Mouse (Mus musculus) cerebellum, adult 2 months (tissue): ENCODE measurements around the gene Galnt6. TPM values are rescaled to one million over a fixed set of nuclear protein-coding genes. Genes with fewer than 3 reads are reported as not detected.

ENCODE experiments used
- DNase-seq, 2 experiments: peaks; one replicate each; pipeline ENCODE4 v3.0.0; 2021
- H3K27ac ChIP-seq: fragments of 200-500 bp; 2 replicates; pipeline ENCODE4 v1.5.1; 2012; ENCODE audit warnings: low read length, control low read depth, inconsistent platforms; ENCODE audit not compliant: insufficient read depth
- H3K27me3 ChIP-seq: fragments of 200-500 bp; 2 replicates; pipeline ENCODE4 v1.6.1; 2012; ENCODE audit warnings: inconsistent platforms, mild to moderate bottlenecking, low read length, moderate library complexity; ENCODE audit not compliant: control insufficient read depth, insufficient read depth
- H3K4me1 ChIP-seq: fragments of 200-500 bp; 2 replicates; pipeline ENCODE4 v1.6.1; 2011; ENCODE audit warnings: low read length; ENCODE audit not compliant: control insufficient read depth, insufficient read depth
- H3K4me3 ChIP-seq: fragments of 200-500 bp; replicated peaks from 2 replicates; pipeline ENCODE3; 2011; ENCODE audit warnings: mild to moderate bottlenecking, low read depth, low read length, control low read depth; ENCODE audit not compliant: insufficient read depth
- CTCF ChIP-seq: fragments of 200-500 bp; IDR thresholded peaks from 2 replicates; pipeline ENCODE4 v1.5.1; 2011; ENCODE audit warnings: low read depth, mild to moderate bottlenecking, control low read depth, low read length, moderate library complexity, borderline replicate concordance; ENCODE audit not compliant: insufficient read depth
- POLR2A ChIP-seq: fragments of 200-500 bp; IDR thresholded peaks from 2 replicates; pipeline ENCODE4 v1.6.1; 2011; ENCODE audit warnings: low read length, control low read depth, borderline replicate concordance; ENCODE audit not compliant: insufficient read depth
- WGBS: fragments of 180-500 bp; shearing (Covaris S2); methylation state at CpG from one replicate; pipeline ENCODE4 v1.1.7; 2018; 5-methylcytosine and 5-hydroxymethylcytosine counted together
- polyA plus RNA-seq: library from polyadenylated mRNA; depleted of rRNA; stranded (reverse); fragments of >200 nt; gene quantifications from 2 replicates; pipeline ENCODE4 v1.2.3, GENCODE M21; 2012

The Galnt6 gene
- polyA plus RNA-seq, 1 experiment, result 13.1 TPM

DNA sequence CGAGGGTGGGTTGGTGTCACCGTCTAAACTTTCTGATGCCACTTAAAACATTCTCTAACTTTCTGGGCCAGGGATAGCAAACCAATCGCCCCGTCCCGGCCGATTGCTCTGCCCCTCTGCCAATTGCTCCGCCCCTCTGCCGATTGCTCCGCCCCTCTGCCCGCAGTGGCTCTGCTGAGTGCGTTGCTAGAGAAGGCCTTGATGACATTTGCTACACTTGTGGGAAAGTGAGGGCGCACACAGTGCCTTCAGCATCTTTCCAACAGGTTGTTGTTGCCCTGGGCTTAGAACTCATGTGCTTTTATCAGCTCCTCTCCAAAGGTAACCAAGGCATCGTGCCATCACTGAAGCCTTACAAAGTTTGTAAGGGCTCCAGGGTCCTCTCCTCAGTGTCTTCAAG, 43.9 kb downstream of the Galnt6 start:
- Histone ChIP-seq H3K4me1 (no peaks in the 10 kb centered on the region), H3K4me3 (no peak overlapping the region), H3K27me3 (no peaks in the 10 kb centered on the region), H3K27ac (no peak overlapping the region)
- 22% methylated on average over 13 of the region's 13 CpGs for WGBS
- no peak for DNase-seq
- TF ChIP-seq POLR2A, result no peak
- TF ChIP-seq CTCF, result no peak

DNA sequence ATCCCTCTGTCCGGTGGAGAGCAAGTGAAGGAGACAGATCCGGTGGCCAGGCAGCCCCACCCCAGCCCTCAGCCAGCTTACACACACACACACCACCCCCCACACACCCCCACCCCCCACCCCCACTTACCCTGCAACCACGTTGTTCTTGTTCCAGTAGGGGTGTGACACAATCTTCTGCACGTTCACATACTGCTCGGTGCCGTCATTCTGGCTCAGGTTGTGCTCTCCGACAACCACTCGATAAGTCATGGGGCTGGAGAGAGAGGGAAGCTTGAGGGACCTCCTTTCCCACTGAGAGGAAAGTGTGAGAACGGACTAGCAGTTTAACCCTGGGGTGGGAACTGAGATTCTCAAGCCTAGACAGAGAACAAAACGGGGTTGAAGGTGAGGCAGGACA, 44.7 kb downstream of the Galnt6 start:
- no peak for DNase-seq

DNA sequence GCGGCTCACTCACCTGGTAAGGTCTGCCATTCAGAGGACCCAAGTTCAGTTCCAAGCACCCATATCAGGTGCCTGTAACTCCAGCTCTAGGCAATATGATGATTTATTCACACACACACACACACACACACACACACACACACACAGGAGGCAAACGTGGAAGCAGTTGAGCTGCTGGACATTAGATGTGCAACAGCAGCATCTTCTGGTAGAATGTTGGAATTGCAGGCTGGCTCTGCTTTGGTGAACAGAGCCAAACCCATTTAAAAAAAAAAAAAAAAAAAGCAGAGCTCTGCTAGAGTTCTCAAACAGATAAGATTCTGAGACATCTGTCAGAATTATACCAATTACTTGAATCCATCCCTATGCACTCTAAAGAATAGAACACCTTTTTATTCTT, 46.1 kb downstream of the Galnt6 start:
- Histone ChIP-seq H3K4me3 (no peak overlapping the region), H3K27ac (no peak overlapping the region), H3K4me1 (no peaks in the 10 kb centered on the region), H3K27me3 (no peaks in the 10 kb centered on the region)
- DNase-seq, result peak; percentile 68 to 77
- 48% methylated on average over 2 of the region's 2 CpGs for WGBS
- TF ChIP-seq CTCF (peak; percentile 85), POLR2A (no peak)

More for the DNA sequence above, 44.7 kb downstream of the Galnt6 start:
- H3K4me3 ChIP-seq, result no peak overlapping the region
- TF ChIP-seq POLR2A, result no peak
- TF ChIP-seq CTCF, result no peak
- H3K4me1 ChIP-seq, result no peaks in the 10 kb centered on the region
- 62% methylated on average over 10 of the region's 10 CpGs for WGBS
- no peaks in the 10 kb centered on the region for H3K27me3 ChIP-seq
- no peak overlapping the region for H3K27ac ChIP-seq

DNA sequence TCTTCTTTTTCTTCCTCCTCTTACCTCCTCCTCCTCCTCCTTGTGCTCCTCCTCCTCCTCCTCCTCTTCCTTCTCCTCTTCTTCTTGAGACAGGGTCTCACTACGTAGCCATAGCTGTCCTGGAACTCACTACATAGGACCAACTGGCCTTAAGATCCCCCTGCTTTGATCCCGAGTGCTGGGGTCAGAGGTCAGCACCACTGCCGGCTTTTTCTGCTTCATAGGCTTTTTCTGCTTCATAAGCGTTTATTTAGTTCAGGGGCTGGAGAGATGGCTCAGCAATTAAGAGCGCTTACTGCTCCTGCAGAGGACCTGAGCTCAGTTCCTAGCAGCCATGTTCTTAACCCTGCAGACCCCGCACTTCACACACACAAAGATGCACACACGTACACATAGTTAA, 47.4 kb downstream of the Galnt6 start:
- H3K4me3 ChIP-seq, result no peak overlapping the region

DNA sequence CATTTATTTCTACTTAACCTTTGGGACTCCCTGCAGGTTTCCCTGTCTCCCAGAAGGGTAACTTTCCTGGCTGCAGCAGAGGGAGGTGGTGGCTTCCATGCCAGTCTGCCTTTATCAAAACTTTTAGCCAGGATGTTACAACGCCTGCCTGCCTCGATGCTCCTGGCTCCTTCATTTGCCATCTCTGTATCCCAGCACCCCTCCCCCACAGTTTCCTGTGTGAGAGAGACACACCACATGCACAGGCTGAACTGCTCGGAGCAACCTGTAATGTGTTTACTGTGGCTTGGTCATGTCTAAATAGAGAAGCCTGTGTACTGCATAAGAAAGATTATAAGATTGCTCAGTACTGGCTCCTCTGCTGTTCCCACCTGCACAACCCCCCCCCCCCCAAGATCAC, 48.8 kb downstream of the Galnt6 start:
- no peak for DNase-seq
- TF ChIP-seq CTCF (no peak), POLR2A (no peak)
- no peak overlapping the region for H3K27ac ChIP-seq
- WGBS, result 58% methylated on average over 3 of the region's 3 CpGs
- H3K4me3 ChIP-seq, result no peak overlapping the region
- H3K4me1 ChIP-seq, result no peaks in the 10 kb centered on the region; the same call in 1 of the 2 replicates
- H3K27me3 ChIP-seq, result no peaks in the 10 kb centered on the region

More for the DNA sequence above, 47.4 kb downstream of the Galnt6 start:
- WGBS, result 51% methylated on average over 7 of the region's 7 CpGs
- no peak for DNase-seq
- TF ChIP-seq CTCF, result no peak
- TF ChIP-seq POLR2A, result no peak
- H3K27ac ChIP-seq, result no peak overlapping the region
- H3K27me3 ChIP-seq, result no peaks in the 10 kb centered on the region
- no peaks in the 10 kb centered on the region for H3K4me1 ChIP-seq

DNA sequence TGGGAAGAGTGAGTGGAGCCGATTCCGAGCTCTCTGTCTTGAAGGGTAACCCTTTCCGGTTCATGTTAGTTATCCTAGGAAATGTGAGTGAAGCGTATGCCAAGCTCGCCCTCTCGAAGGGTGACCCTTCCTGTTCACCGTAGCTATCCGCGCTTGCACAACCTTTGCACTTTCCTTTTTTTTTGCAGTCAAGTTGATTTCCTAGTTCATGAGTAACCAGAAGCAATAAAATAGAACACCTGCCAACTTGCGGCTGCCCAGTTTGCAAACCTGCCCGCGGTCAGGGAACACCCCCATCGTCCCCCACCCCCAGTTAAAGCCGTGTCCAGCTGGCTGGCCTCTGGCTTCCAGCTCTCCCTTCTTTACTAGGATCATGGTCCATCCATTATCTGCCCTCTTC, 50.2 kb downstream of the Galnt6 start:
- Histone ChIP-seq H3K4me3 (no peak overlapping the region), H3K27me3 (no peaks in the 10 kb centered on the region), H3K4me1 (no peaks in the 10 kb centered on the region; the same call in 1 of the 2 replicates), H3K27ac (no peak overlapping the region)
- WGBS, result 93% methylated on average over 14 of the region's 14 CpGs
- TF ChIP-seq POLR2A, result no peak
- TF ChIP-seq CTCF, result no peak
- DNase-seq, result no peak

DNA sequence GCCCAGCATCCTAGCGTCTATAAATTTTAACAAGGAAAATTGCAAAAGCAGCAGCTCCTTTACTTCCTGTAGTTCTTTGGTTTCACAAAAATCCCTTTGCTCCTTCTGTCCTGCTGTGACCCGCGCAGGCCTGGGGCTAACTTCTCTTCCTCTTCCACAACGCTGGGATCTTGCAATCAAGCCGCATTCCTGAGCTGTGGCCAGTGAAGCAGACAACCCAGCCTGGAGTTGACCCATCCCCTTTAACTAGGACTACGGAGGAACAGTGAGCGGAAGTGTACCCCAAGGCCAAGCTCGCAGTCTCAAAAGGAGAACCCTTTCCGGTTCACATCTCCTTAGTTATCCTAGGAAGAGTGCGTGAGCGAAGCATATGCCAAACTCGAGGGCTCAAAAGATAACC, 50.6 kb downstream of the Galnt6 start:
- 81% methylated on average over 12 of the region's 12 CpGs for WGBS
- DNase-seq, result no peak
- no peak for TF ChIP-seq CTCF
- TF ChIP-seq POLR2A, result no peak
- Histone ChIP-seq H3K4me1 (no peaks in the 10 kb centered on the region; the same call in 1 of the 2 replicates), H3K4me3 (no peak overlapping the region), H3K27ac (no peak overlapping the region), H3K27me3 (no peaks in the 10 kb centered on the region)

DNA sequence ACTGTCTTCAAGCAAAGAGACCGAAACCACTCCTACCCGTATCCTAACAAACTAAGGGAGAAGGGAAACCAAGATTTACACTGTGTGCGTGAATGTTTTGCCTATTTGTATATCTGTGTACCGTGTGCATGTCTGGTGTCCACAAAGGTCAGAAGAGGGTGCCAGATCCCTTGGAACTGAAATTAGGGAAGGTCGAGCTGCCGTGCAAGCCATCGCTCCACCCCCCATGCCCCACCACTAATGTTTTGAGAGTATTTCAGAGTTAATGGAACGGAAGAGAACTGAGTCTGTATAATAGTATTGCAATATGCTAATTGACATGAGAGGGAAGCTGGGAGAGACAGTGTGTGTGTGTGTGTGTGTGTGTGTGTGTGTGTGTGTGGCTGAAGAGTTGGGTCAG, 51.5 kb downstream of the Galnt6 start:
- TF ChIP-seq CTCF (no peak), POLR2A (no peak)
- DNase-seq, result no peak
- H3K4me1 ChIP-seq, result no peaks in the 10 kb centered on the region; the same call in 1 of the 2 replicates
- no peak overlapping the region for H3K4me3 ChIP-seq
- WGBS, result 88% methylated on average over 8 of the region's 8 CpGs
- H3K27me3 ChIP-seq, result no peaks in the 10 kb centered on the region
- no peak overlapping the region for H3K27ac ChIP-seq

DNA sequence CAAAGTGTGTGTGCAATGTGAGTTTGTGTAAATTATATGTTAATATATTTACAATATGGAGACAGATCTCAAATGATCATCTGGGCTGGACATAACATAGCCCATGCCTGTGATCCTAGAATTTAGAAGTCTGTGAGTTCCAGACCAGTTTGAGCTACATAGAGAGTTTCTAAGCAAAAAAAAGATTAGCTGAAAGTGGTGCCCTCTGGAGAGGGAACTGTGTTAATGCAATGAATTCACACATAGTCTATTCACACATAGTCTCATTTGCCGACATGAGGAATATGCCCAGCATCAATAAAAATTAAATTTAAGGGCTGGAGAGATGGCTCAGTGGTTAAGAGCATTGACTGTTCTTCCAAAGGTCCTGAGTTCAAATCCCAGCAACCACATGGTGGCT, 52.7 kb downstream of the Galnt6 start:
- Histone ChIP-seq H3K27me3 (no peaks in the 10 kb centered on the region), H3K27ac (no peak overlapping the region), H3K4me1 (no peaks in the 10 kb centered on the region; the same call in 1 of the 2 replicates), H3K4me3 (no peak overlapping the region)
- WGBS, result 67% methylated on average over 1 of the region's 1 CpGs
- no peak for DNase-seq
- TF ChIP-seq POLR2A (no peak), CTCF (no peak)
